Mouse (Mus musculus) c-Kit-positive CD71-positive TER-119-positive erythroid progenitor cells, embryonic 14.5 days (primary cell): ENCODE measurements around the gene AA986860.
A peak's percentile ranks its signal among the peaks of the same experiment; 100 is the strongest.

Experiments used
- DNase-seq: peaks from one replicate; pipeline ENCODE4 v3.0.0-alpha.2; 2013; ENCODE audit warnings: low spot score

The AA986860 gene

DNA sequence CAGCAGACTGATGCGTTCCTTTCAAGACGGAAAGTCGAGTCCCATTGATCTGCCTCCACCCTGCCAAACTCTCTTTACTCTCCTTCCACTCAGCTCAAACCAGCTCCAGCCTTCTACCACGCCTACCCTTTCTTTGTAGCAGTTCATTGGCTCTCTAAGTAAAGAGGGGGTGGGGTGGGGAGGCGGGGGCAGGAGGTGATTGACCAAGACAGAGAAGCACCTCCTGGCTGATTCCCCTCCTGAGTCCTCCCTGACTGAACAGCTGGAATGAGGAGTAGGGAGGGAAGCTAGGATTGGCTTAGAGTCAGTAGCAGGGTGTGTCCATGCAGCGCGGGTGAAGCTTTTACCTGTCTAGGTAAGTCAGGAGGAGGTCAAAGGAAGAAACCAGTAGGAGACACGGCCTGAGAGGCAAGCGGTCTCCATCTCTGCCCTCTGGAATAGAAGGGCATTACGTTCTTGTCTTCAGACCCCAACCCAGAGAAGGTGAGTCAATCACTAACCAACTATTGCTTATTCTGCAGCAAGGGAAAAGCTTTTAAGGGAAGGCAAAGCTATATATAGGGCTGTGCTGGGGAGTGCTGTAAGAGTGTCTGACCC, at the start of gene AA986860:
AA986860 (plus strand) TSS at position 236 of the 597 bp plus-strand sequence.
- peak; percentile 85 for DNase-seq

DNA sequence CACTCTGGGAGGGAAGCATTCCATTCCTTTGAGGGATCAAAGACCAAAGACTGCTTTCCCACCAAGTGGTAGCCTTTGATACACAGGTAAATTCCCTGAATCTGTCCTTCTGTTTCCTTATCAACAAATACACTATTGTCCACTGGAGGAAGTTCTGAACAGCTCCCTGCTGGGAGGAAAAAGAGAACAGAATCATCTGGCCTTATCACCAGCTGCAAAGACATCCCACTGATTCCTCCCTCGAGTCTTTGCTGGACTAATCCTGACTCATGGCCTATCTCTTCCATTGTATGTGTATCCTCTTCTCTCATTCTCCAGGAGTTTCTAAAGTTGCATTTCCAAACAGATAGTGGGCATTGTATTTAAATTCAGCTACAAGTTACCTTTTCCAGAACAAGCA, 47.9 kb upstream of the AA986860 start:
- no peak for DNase-seq

DNA sequence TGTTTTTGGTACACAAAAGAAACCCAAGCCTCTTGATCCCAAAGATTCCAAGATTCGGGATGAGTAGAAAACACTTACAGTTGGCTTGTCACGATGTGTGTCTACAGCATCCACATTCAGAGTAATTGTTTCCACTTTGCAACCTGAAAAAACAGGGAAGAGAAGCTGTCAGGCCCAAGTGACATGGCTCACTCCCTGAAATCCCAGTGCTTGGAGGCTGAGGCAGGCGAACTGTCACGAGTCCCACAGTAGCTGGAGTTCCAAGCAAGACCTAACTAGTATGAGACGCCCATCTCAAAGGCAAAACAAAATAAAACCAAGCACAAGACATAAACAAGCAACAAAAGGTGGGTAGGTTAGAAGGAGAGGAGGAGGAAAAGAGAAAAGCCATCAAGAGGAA, 33.2 kb upstream of the AA986860 start:
- DNase-seq, result no peak

DNA sequence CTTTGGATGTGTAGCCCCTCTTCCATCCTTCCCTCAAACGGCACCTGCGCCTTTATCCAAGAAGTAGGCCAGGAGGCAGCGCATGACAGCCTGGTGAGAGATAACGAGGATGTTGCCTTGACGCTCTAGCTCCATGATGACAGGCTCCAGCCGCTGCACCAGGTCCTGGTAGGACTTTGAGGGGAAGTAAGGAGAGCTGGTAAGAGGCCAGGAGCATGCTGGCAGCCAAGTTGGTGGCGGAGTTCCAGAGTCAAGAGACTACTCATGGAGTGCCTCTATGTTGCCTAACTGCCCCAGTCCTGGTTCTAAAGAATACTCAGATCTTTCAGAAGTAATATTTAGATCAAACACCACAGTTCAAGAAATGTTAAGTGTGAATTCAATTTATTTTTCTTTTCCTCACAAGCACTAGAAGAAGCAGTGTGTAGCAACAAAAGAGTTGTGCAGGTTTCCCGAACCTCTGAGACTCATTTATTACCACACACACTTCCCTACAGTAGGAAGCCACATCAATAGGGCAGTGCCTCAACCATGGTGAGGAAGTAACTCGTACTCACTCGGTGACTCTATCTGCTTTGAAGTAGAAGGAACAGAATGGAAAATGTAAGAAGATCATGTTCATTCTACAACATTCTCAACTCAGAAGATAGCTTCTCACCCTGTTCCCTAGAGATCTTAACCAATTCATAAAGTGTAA, 31.7 kb upstream of the AA986860 start:
- no peak for DNase-seq

DNA sequence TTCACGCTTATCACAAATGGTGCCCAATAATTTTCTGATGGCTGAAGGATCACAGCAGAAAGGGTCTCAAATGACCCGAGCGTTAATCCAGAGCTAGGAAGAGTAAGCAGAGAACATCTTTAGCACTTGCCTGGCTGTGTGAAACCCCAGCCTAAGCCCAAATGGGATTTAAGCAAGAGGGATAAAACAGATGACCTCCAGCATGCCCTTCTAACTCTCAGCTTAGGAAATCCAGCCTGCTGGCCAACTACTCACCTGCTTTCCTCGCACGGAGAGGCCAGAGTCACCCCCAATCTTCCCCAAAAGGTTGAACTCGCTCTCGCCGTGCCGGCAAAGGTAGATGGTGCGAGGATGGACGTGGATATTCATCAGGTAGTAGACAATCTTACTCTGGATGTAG, 29.8 kb upstream of the AA986860 start:
- no peak for DNase-seq

DNA sequence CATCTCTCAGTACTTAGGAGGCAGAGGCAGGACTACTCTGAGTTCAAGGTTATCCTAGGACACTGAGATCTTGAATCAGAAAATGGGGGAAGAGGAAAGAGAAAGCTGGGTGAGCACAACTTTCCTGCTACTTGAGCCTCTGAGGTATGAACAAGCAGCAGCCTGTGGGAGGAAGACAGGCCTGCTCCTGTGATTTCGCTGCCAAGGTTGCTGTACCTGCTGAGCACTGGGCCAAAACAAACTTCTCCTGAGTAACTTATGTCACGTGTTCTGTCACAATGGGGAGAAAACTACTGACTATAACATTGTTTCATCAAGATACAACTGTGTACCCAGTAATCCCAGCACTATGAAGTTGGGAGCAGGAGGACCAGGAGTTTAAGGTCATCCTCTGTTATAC, 28.2 kb upstream of the AA986860 start:
- DNase-seq, result no peak

DNA sequence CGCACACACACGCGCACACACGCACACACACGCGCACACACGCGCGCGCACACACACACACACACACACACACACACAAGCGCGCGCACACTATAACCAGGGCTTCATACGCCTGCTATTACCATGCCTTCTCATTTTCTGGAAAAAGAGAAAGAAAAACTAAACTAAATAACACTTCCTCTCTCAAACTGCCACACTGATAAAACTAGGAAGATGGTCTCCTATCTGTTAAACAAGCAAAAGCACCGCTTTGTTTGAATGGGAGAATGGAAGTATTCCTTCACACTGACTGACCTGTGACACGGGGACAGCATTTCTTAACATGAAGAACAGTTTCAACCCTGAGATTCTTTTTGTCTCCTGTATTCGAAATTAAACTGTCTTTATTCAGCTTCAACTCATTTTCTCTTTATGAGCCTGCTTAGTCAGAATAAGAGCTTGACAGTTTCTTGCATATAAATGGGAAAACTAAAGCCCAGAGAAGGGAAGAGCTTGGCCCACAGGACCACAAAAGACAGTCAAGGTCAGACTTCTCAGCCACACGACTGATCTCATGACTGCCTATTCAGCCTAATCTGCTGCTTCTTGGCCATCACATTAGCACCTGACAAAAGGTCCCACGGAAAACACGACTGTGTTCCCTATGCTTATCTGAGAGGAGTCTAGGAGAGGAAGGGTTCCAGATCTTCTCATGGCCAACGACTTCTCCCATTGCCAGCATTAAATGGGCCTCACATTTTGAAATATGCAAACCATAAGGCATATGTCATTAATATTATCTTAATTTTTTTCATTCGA, 21.3 kb upstream of the AA986860 start:
- no peak for DNase-seq

DNA sequence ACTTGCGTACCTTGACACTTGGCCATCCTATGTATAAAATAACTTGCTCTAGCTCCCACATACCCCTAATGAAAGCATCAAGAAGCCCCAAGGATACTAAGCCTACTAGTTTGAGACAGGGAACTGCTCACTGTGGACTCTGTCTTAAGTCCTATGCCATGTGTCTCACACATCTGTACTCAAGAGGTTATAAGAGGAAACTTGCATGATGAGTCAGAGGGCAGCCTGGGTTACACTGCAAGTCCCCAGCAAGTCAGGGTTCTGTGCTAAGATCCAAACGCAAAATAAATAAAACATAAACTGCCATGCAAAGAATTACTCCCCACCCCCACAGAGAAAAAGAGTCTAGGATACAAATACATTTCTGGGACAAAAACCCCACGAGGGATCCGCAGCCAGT, 17.7 kb upstream of the AA986860 start:
- DNase-seq, result no peak

DNA sequence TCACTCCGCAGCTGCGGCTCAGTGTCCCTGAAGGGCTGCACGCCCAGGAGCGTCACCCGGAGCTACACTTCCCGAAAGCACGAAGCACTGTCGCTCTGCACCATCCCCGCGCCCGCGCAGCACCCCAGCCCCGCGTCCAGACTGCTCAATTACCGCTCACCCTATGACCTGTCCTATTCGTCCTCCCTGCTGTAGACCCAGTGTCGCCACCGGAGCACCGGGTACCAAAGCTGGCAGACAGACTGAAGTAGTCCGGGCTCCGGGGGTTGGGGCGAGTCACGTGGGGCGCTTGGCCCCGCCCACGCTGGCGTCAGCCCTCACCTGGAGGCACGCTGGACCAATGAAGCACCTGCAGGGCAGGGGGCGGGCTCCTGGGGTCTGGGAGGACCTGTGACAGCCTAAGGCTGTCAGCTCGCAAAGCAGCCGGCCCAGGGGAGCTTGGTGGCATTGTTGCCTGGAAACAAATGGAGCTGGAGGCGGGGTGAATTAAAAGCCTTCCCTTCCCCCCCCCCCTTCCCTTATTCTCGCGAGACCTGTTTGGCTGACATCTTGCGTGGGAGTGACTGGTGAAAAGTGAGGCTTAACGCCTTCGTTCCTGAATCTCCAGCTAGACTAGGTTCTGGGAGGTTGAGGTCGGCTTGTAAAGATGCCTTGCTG, 16.1 kb upstream of the AA986860 start, which contains the start of gene Gm29427:
Gm29427 (minus strand) TSS at position 239 of the 657 bp plus-strand sequence.
- DNase-seq, result peak; percentile 90

DNA sequence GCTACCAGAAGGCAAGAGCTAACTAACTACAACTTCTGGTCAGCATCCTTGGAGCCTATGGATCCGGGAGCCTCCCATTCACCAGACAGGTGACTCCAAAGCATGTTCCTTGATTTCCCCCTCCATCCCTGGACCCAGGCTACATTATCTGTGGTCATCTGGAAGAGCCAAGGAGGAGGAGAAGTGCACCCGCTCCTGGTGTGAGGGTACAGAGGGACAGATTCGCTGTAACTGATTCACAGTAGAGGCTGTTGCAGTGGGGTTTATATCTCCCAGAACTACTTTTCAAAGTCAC, 15.6 kb upstream of the AA986860 start:
- no peak for DNase-seq

DNA sequence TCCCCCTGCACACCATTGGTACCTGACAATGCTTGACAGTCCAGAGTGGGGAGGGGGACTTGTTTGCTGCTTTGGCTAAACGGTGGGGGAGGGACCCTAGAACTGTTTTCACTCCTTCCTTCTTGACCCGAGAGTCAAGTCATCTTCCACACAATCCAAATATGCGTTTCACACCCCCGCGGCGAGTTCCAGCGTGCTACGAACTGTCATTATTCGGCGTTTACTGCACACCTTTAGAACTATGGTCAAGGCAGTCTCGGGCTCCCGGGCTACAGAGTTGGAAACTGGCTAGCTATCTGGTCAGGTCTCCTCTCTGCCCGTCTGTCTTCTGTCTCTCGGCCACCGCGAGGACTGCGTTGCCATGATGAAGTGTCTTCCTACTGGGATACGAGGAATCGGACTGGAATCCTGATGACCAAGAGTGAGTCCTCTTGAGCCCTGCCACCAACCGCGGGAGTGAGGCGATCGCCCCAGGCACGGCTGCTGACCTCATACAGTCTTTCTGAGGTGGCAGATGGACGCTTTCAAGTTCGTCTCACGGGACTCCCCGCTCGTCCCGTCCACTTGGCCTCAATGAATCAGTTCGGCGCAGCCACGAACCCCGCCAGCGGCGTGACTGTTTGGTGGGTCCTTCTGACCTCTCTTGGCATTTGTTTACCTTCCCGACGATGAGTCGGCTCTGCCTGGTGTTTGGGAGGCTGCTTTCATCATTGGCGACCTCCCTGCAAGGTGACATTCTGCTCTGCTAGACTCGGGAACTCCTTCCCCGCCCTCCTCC, 15.1 kb upstream of the AA986860 start:
- DNase-seq, result peak; percentile 53

DNA sequence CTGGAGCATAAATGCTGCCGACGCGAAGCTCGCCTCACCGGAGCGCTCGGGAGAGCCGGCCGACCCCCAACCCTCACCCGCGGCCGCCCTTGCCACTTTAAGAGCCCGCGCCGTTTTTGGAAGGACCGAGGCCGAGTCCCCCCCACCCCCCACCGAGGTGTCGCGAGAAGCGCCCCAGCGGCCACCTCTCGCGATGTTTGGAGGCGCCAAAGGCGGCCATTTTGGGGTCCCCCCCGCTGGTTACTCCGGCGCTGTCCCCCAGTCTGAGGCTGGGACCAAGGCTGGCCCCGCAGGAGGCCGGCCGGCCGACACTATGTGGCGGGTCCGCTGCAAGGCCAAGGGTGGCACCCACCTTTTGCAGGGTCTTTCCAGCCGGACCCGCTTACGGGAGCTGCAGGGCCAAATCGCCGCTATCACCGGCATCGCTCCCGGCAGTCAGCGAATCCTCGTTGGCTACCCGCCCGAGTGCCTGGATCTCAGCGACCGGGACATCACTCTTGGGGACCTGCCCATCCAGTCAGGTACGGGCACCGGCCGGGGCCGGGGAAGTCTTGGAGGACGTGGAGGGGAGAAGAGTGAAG, 14.4 kb upstream of the AA986860 start, which contains the start of gene Yod1:
Yod1 (plus strand) TSS at position 37 of the 581 bp plus-strand sequence.
- DNase-seq, result peak; percentile 90

DNA sequence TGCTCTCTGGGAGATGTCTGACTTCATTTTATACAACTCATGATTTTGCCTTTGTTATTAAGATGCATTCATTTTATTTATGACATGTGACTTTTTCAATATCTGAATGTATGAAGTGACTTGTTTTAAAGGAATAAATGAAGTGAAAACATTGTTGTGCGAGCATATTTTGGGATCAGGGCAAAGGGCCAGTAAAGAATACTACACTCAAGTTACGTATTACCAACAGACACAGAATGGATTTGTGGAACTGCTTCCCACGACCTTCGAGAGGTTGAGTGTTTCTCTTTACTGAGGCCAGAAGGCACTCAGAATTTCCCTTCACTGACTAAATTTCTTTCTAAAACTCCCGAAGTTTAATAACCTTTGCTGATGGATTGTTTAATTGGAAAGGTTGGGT, 7.6 kb upstream of the AA986860 start:
- DNase-seq, result no peak

DNA sequence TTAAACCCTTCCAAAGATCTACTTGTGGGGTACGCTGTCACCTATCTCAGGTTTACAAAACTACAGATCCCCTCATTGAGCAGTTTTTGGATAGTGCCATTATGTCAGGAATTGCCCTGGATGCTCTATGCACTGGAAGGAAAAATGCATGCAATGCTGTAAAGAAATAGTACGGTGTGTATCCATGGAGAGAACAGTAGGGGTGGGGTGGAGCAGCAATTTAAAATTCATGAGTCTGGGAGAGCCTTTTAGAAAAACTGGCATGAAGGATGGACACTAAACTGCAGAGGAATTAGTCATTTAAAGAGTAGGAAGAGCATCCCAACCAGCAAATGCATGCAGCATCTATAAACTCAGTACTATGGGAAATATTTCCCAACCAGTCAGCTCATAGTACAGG, 5.4 kb upstream of the AA986860 start:
- no peak for DNase-seq

DNA sequence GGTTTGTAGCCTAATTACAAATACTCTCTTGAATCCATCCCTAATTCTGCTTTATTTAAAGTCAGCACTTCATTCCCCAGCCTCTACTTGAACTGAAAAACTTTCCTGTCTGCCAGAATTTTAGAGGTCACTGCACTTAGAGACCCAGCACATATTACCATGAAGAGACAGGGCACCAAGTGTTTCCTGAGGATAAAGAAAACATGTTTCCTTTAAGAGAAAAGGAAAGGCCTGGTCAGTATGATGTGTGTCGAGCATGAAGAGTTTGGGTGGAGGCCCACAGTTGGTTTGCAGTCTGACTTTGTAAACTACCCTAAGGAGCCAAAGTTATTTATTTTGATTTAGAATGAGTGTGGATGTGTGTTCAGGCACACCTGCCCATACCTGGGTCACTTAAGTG, 3.7 kb upstream of the AA986860 start:
- DNase-seq, result no peak

DNA sequence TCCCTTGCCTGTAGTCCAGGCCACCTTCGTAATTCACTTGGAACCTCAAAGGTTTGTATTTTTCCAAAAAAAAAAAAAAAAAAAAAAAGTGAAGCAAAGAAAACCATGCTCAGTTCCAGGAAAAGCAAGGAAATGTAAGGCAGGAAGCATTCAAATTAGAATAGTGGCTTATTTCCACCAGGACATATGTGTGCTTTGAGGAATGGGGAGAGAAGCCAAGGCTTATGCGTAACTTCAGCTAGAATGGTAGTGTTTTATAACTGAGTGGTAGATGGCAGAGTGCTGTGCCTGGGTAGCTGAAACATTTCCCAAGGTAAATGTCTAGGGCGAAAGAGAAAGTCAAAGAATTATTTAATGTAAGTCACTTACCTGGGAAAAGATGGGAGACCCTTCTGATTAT, 3.1 kb upstream of the AA986860 start:
- no peak for DNase-seq

DNA sequence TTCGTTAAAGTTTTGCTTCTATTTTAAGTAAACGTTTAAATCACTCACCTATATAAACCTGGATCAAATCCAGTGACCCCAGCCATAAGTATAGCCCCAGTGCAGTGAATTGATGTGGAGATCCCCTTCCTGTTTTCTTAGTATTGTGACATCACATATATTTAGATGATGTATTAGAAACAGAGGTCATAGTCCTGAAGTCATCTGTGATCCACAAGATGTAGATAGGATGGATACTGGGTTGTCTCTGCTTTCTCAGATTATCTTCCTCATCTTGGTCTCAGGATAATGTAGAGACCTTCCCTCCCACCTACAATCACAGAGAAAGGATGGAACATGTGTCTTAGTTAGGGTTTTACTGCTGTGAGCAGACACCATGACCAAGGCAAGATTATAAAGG, 2.6 kb upstream of the AA986860 start, which contains the start of gene Pfkfb2:
Pfkfb2 (minus strand) TSS at position 101 of the 400 bp plus-strand sequence.
- DNase-seq, result no peak

DNA sequence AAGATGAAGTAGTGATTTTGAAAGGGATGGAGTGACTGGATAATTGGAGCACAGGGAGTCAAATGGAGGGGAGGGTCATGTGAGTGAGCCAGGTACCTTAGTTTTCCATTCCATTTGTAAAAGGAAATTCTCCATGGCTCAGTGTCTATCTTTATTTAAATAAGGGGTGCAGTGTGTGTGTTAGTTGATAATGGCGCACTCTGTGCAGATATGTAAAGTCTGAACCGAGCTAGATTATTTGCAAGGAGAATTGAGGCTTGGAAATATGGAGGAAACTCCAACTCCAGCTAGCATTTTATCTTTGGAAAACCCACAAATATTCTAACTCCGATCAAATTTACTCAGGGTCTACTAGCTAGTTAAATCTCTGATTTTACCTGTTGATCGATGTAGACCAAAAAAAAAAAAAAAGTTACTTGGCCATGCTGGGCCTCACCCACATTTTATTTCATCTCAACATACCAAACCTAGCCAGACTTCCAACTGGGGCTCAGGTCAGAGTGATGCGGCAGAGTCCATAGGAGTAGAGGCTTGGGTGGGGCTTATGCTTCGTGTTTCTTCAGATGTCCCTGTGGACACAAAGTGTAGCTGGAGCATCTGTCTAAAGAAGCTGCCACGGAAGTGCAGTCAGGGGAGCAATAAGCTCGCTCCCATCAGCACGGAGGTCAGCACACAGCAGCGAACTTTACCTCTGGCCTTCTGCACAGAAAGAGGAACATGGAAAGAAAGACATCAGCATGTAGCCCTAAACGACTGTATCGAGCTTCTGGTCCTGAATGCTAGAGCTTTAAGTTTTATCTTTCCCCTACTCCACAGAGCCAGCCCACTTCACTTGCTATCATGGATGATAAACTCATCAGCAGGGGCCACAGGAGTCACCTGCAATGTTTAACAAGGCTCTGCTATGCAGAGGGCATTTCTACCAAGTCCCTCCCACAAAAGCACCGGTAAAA, 1.2 kb downstream of the AA986860 start:
- peak; percentile 45 for DNase-seq

DNA sequence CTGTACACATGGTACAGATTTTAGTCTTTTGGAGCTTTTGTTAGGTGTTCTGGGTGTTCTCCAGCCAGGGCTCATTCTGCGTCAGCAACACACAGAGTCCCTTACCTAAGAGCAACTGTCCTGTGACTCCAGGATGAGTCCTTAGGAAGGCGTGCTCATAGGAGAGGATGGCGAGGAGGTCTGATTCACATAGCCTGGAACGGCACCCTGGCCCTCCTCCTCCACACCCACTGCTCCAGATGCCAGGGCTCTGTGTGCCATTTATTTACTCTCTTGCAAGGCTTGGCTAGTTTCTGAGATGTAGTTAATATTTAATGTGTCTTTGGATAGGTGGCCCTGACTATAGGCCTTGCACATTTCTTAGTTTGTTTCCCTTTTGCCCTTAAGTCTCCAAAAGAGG, 1.9 kb downstream of the AA986860 start:
- no peak for DNase-seq

DNA sequence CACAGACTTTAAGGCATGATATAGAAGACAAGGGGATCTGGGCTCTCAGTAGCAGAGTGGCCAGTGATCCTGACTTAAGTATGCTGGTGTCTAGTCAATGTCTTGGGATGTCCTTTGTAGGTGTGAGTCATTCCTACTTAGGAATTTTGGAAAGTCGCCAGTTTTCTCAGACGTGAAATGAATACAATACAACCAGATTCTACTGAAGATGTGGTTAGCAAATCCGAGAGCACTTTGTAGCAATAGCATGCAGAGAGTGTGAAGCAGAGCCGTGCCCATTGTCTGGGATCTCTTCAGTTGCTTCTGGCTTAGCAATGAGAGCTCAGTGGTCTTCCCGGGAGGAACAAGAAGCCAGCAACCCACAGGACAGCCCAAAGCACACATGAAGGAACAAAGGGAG, 2.7 kb downstream of the AA986860 start:
- no peak for DNase-seq
